Mouse (Mus musculus): ENCODE measurements around the gene Ssr2. TPM values are rescaled to one million over a fixed set of nuclear protein-coding genes. Genes with fewer than 3 reads are reported as not detected.

Gene Ssr2
- polyA plus RNA-seq, 1 experiment: 84.8 TPM

- WGBS: 43% methylated on average over 5 of the region's 5 CpGs
- TF ChIP-seq CTCF (IDR thresholded peaks at IDR 0.05; ENCODE audit: control insufficient read depth, insufficient read depth, low read length) (no peak), POLR2A (IDR thresholded peaks at IDR 0.05; ENCODE audit: borderline replicate concordance, control insufficient read depth, low read depth, low read length) (no peak)
- Histone ChIP-seq H3K4me1 (ENCODE audit: control insufficient read depth, insufficient read depth, low read length) (peaks cover 5% of the 10 kb centered on the region), H3K27ac (ENCODE audit: control insufficient read depth, insufficient read depth, low read depth, low read length, poor library complexity) (no peak overlapping the region), H3K4me3 (replicated peaks; ENCODE audit: control insufficient read depth, low read depth, low read length) (no peak overlapping the region)
Measured at GRCm38 (mm10) chr3:88543651-88544410, 31.8 kb upstream of the Ssr2 start.

- 67% methylated on average over 5 of the region's 5 CpGs for WGBS
- Histone ChIP-seq H3K4me3 (replicated peaks; ENCODE audit: control insufficient read depth, low read depth, low read length) (no peak overlapping the region), H3K4me1 (ENCODE audit: control insufficient read depth, insufficient read depth, low read length) (peaks cover 5% of the 10 kb centered on the region), H3K27ac (ENCODE audit: control insufficient read depth, insufficient read depth, low read depth, low read length, poor library complexity) (no peak overlapping the region)
- TF ChIP-seq CTCF (IDR thresholded peaks at IDR 0.05; ENCODE audit: control insufficient read depth, insufficient read depth, low read length) (peak; percentile 40; the same call in 1 of the 2 replicates), POLR2A (IDR thresholded peaks at IDR 0.05; ENCODE audit: borderline replicate concordance, control insufficient read depth, low read depth, low read length) (no peak)
Measured at GRCm38 (mm10) chr3:88544514-88544913, 31.2 kb upstream of the Ssr2 start.

GRCm38 (mm10) chr3:88544955-88545591 lies 30.6 kb upstream of the Ssr2 start:
- WGBS: 53% methylated on average over 20 of the region's 20 CpGs
- Histone ChIP-seq H3K4me3 (replicated peaks; ENCODE audit: control insufficient read depth, low read depth, low read length) (no peak overlapping the region), H3K27ac (ENCODE audit: control insufficient read depth, insufficient read depth, low read depth, low read length, poor library complexity) (no peak overlapping the region), H3K4me1 (ENCODE audit: control insufficient read depth, insufficient read depth, low read length) (peaks cover 5% of the 10 kb centered on the region)
- TF ChIP-seq POLR2A (IDR thresholded peaks at IDR 0.05; ENCODE audit: borderline replicate concordance, control insufficient read depth, low read depth, low read length): no peak
- 0 out of 2 replicates have a peak, but pooled peaks have one; percentile 2 for TF ChIP-seq CTCF (IDR thresholded peaks at IDR 0.05; ENCODE audit: control insufficient read depth, insufficient read depth, low read length)

- no peak for TF ChIP-seq CTCF (IDR thresholded peaks at IDR 0.05; ENCODE audit: control insufficient read depth, insufficient read depth, low read length)
- no peak for TF ChIP-seq POLR2A (IDR thresholded peaks at IDR 0.05; ENCODE audit: borderline replicate concordance, control insufficient read depth, low read depth, low read length)
- 64% methylated on average over 6 of the region's 6 CpGs for WGBS
- Histone ChIP-seq H3K4me1 (ENCODE audit: control insufficient read depth, insufficient read depth, low read length) (peaks cover 5% of the 10 kb centered on the region), H3K4me3 (replicated peaks; ENCODE audit: control insufficient read depth, low read depth, low read length) (no peak overlapping the region), H3K27ac (ENCODE audit: control insufficient read depth, insufficient read depth, low read depth, low read length, poor library complexity) (no peak overlapping the region)
Measured at GRCm38 (mm10) chr3:88546674-88547418, 28.8 kb upstream of the Ssr2 start.

- TF ChIP-seq POLR2A (IDR thresholded peaks at IDR 0.05; ENCODE audit: borderline replicate concordance, control insufficient read depth, low read depth, low read length): no peak
- no peak for TF ChIP-seq CTCF (IDR thresholded peaks at IDR 0.05; ENCODE audit: control insufficient read depth, insufficient read depth, low read length)
- Histone ChIP-seq H3K4me3 (replicated peaks; ENCODE audit: control insufficient read depth, low read depth, low read length) (no peak within 1 kb of the TSS), H3K27ac (ENCODE audit: control insufficient read depth, insufficient read depth, low read depth, low read length, poor library complexity) (no peak within 1 kb of the TSS), H3K4me1 (ENCODE audit: control insufficient read depth, insufficient read depth, low read length) (peaks cover 5% of the 10 kb centered on the region)
- 89% methylated on average over 18 of the region's 18 CpGs for WGBS
Measured at GRCm38 (mm10) chr3:88548180-88548917, 27.3 kb upstream of the Ssr2 start, which contains the start of gene Rab25. TSS of gene Rab25 (minus strand) at chr3:88548300.

- no peak for TF ChIP-seq CTCF (IDR thresholded peaks at IDR 0.05; ENCODE audit: control insufficient read depth, insufficient read depth, low read length)
- H3K4me3 ChIP-seq (replicated peaks; ENCODE audit: control insufficient read depth, low read depth, low read length): no peak overlapping the region
- 79% methylated on average over 4 of the region's 4 CpGs for WGBS
- no peaks in the 10 kb centered on the region; the same call in 1 of the 2 replicates for H3K4me1 ChIP-seq (ENCODE audit: control insufficient read depth, insufficient read depth, low read length)
- H3K27ac ChIP-seq (ENCODE audit: control insufficient read depth, insufficient read depth, low read depth, low read length, poor library complexity): no peak overlapping the region
Measured at GRCm38 (mm10) chr3:88551586-88551985, 24.1 kb upstream of the Ssr2 start.

GRCm38 (mm10) chr3:88552082-88552645 lies 23.5 kb upstream of the Ssr2 start:
- TF ChIP-seq CTCF (IDR thresholded peaks at IDR 0.05; ENCODE audit: control insufficient read depth, insufficient read depth, low read length): no peak
- no peak for TF ChIP-seq POLR2A (IDR thresholded peaks at IDR 0.05; ENCODE audit: borderline replicate concordance, control insufficient read depth, low read depth, low read length)
- no peaks in the 10 kb centered on the region; the same call in 1 of the 2 replicates for H3K4me1 ChIP-seq (ENCODE audit: control insufficient read depth, insufficient read depth, low read length)
- WGBS: 3% methylated on average over 16 of the region's 16 CpGs
- peak overlapping the region; percentile 85 for H3K27ac ChIP-seq (ENCODE audit: control insufficient read depth, insufficient read depth, low read depth, low read length, poor library complexity)
- peak overlapping the region; percentile 98 for H3K4me3 ChIP-seq (replicated peaks; ENCODE audit: control insufficient read depth, low read depth, low read length)

All from bone marrow, adult 2 months (tissue).